Mouse (Mus musculus) forebrain, embryonic 11.5 days (tissue): ENCODE results near the gene Tcf3. TPM values are rescaled to one million over a fixed set of nuclear protein-coding genes. Genes with fewer than 3 reads are reported as not detected.

Experiments used
- ATAC-seq: fragments of 200-750 bp; cut with Nextera tagmentation; replicated peaks from 2 replicates; pipeline ENCODE4 v1.8.0; 2017; ENCODE audit warnings: moderate TSS enrichment; ENCODE audit not compliant: low FRiP score
- DNase-seq: peaks from one replicate; pipeline ENCODE4 v3.0.0-alpha.2; 2017; ENCODE audit warnings: low spot score
- H3K27ac ChIP-seq: fragments of 300-500 bp; sonication (generic); 2 replicates; pipeline ENCODE4 v1.5.1; 2014; ENCODE audit warnings: low read depth, low read length
- H3K27me3 ChIP-seq: fragments of 300-500 bp; sonication (generic); 2 replicates; pipeline ENCODE4 v1.6.1; 2014; ENCODE audit warnings: mild to moderate bottlenecking, low read length, mixed read lengths; ENCODE audit not compliant: control insufficient read depth, insufficient read depth
- H3K36me3 ChIP-seq: fragments of 300-500 bp; sonication (generic); 2 replicates; pipeline ENCODE4 v1.6.1; 2014; ENCODE audit warnings: mild to moderate bottlenecking, low read length, moderate library complexity, mixed read lengths; ENCODE audit not compliant: control insufficient read depth, insufficient read depth
- H3K4me1 ChIP-seq: fragments of 300-500 bp; sonication (generic); replicated peaks from 2 replicates; pipeline ENCODE4 v1.6.1; 2014; ENCODE audit warnings: low read length, mixed read lengths; ENCODE audit not compliant: control insufficient read depth, insufficient read depth
- H3K4me2 ChIP-seq: fragments of 300-500 bp; sonication (generic); 2 replicates; pipeline ENCODE4 v1.6.1; 2014; ENCODE audit warnings: low read depth, mild to moderate bottlenecking, low read length, moderate library complexity, mixed read lengths; ENCODE audit not compliant: severe bottlenecking
- H3K4me3 ChIP-seq: fragments of 300-500 bp; sonication (generic); 2 replicates; pipeline ENCODE4 v1.5.1; 2014; ENCODE audit warnings: low read depth, low read length
- H3K9ac ChIP-seq: fragments of 300-500 bp; sonication (generic); 2 replicates; pipeline ENCODE4 v1.6.1; 2014; ENCODE audit warnings: low read length
- H3K9me3 ChIP-seq: fragments of 300-500 bp; sonication (generic); 2 replicates; pipeline ENCODE4 v1.6.1; 2016; ENCODE audit warnings: low read length, mixed read lengths; ENCODE audit not compliant: control insufficient read depth
- WGBS: fragments of 180-500 bp; shearing (Covaris S2); extraction: QIAGEN DNeasy Blood & Tissue Kit; methylation state at CpG from one replicate; pipeline ENCODE4 v1.1.7; 2014; 5-methylcytosine and 5-hydroxymethylcytosine counted together
- polyA plus RNA-seq: library from polyadenylated mRNA; unstranded; fragments of >200 nt; fragmentation: Nextera tagmentation; extraction: Ambion mirVana; gene quantifications from 2 replicates; pipeline ENCODE4 v1.2.1, GENCODE M21; 2014

The Tcf3 gene
- polyA plus RNA-seq, 1 experiment from 2014 or later, result 237 TPM

DNA sequence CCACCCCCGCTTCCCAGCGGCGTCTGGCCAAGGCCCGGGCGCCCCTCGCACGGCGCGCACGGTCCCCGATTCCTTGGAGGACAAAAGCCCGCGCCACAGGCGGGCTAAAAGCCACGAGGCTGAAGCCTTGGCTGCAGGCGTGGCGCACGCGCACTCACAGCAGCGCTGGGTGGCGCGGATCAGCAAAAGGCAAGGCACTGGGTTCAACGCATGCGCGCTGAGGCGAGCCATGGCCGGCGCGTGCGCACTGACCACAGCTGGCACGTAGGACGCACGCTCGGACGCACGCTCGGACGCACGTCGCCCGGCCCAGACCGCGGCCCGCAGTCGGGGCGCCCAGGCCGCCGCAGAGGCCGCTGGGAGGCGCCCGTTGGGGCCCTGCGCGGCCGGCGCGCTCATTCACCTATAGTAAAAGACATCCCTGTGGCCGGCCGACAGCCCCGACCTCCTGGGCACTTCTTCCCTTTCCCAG is 34.7 kb downstream of the Tcf3 start:
- no peaks in the 10 kb centered on the region for H3K27me3 ChIP-seq
- DNase-seq (peak; percentile 100), ATAC-seq (peak; percentile 87)
- WGBS, result under 1% methylated on average over 59 of the region's 59 CpGs
- H3K9me3 ChIP-seq, result peaks cover 3% of the 10 kb centered on the region; the same call in 1 of the 2 replicates
- peak overlapping the region; percentile 64 for H3K4me2 ChIP-seq
- H3K27ac ChIP-seq, result peak overlapping the region; percentile 98
- peaks cover 18% of the 10 kb centered on the region for H3K36me3 ChIP-seq
- H3K4me1 ChIP-seq, result peaks cover 17% of the 10 kb centered on the region
- peak overlapping the region; percentile 79 for H3K4me3 ChIP-seq
- peak overlapping the region; percentile 97 for H3K9ac ChIP-seq

DNA sequence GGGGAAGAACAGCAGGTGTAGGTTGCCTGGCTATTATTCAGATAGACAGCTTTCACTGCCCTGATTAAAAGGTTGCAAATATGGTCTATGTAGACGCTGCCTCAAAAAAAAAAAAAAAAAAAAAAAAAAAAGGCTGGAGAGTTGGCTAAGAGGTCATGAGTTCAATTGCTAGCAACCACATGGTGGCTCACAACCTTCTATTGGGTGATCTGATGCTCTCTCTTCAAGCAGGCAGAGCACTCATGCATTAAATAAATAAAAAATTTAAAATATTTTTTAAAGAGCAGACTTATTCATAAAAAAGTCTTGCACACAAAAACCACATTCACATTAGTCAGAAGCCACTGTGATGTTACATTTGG is 35.3 kb downstream of the Tcf3 start:
- H3K4me3 ChIP-seq, result peak overlapping the region; percentile 79
- ATAC-seq, result no peak
- peak overlapping the region; percentile 98 for H3K27ac ChIP-seq
- 0% methylated on average over 1 of the region's 1 CpGs for WGBS
- peaks cover 17% of the 10 kb centered on the region for H3K36me3 ChIP-seq
- peak overlapping the region; percentile 64 for H3K4me2 ChIP-seq
- H3K9me3 ChIP-seq, result no peaks in the 10 kb centered on the region
- peak overlapping the region; percentile 97 for H3K9ac ChIP-seq
- no peaks in the 10 kb centered on the region for H3K27me3 ChIP-seq
- peaks cover 17% of the 10 kb centered on the region for H3K4me1 ChIP-seq
- DNase-seq, result no peak

DNA sequence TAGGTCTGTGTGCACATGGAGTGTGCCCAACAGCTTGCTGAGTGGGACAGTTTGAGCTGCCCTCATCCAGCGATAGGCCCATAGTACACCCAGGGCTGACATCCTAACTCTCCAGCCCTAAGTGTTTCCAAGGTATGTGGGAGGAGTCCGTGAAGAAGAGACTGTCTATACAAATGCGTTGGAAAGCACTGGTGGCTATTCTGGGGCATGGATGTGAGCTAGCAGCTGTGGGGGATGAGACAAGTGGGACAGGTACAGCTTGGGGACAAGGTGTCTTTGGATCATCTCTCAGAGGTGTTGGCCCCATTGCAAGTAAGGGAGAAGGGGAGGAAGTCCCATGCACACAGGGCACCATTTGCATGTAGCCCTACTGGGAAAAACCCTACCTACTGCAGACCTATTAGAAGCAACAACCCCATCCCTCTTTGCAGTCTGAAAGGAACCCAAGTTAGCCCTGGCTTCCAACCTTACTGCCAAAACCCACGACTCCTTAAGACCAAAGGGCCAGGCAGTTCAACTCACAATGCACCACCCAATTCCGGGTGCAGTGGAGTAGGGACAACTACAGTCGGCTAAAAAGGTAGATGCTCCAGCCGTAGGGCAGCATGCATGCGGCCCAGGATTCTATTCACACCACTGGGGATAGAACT is 35.8 kb downstream of the Tcf3 start:
- H3K36me3 ChIP-seq, result peaks cover 18% of the 10 kb centered on the region
- H3K9me3 ChIP-seq, result no peaks in the 10 kb centered on the region
- ATAC-seq (no peak), DNase-seq (no peak)
- peak overlapping the region; percentile 64 for H3K4me2 ChIP-seq
- WGBS, result 53% methylated on average over 8 of the region's 8 CpGs
- peaks cover 17% of the 10 kb centered on the region for H3K4me1 ChIP-seq
- H3K4me3 ChIP-seq, result peak overlapping the region; percentile 79
- H3K27ac ChIP-seq, result peak overlapping the region; percentile 98; the same call in 1 of the 2 replicates
- H3K9ac ChIP-seq, result peak overlapping the region; percentile 97
- no peaks in the 10 kb centered on the region for H3K27me3 ChIP-seq

DNA sequence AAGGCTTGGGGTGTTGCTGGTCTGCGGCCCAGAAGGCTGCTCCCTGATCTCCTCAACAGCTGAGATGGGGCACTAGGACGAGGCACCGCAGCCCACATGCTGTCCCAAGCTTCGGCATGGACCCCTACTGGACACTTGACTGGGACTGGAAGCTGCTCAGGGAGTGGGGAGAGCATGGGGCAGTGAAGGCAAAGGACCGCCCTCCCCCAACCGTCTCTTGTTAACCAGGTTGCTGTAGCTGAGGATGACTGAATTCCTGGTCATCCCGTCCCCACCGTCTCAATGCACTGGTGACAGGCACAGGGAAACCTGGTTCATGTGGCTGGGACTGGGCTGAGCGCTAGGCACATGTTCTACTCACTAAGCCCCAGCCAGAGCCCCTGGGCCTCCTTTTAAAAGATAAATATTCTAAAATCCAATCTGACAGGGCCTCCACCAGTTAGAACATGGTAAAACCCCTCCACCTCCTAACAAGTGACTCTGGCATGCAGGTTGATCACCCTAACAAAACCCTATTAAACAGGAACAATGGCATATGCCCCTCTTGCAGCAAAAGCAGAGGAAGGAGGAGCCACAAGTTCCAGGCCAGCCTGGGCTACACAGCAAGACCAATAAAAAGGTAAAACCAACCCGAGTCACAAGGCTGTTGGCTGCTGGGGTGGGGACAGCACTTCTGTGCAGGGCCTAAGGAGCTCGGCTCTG is 36.5 kb downstream of the Tcf3 start:
- peak overlapping the region; percentile 97 for H3K9ac ChIP-seq
- H3K27ac ChIP-seq, result peak overlapping the region; percentile 98; the same call in 1 of the 2 replicates
- H3K4me2 ChIP-seq, result peak overlapping the region; percentile 64; the same call in 1 of the 2 replicates
- ATAC-seq, result no peak
- 91% methylated on average over 11 of the region's 11 CpGs for WGBS
- no peaks in the 10 kb centered on the region for H3K27me3 ChIP-seq
- H3K36me3 ChIP-seq, result peaks cover 25% of the 10 kb centered on the region
- peak overlapping the region; percentile 79 for H3K4me3 ChIP-seq
- peaks cover 17% of the 10 kb centered on the region for H3K4me1 ChIP-seq
- H3K9me3 ChIP-seq, result no peaks in the 10 kb centered on the region
- DNase-seq, result no peak

DNA sequence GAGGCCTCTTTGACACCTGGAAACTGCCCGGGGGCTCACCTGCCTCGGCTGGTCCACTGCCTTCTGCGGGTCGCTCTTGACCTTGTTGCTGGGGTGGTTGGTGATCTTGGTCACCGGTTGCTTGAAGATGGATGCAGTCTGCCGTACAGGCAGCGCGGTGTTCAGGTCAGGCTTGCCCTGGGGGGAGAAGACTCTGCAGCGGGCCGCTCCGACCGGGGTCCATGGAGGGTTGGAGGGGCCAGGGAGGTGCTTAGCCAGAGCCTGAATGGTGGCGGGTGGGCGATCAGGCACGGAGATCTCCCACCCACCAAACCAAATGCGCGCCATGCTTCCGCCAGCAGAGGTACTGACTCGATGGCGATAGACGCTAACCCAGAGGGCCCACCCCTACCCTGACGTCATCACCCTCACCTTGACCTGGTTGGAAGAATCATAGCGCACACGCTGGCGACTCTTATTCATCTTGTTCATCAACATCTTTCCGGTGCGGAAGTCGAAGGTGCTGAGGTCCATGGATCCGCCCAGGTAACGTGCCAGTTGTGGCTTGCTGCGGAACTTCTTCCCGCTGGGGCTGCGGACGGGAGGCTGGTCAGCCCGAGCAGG is 38.3 kb downstream of the Tcf3 start:
- no peaks in the 10 kb centered on the region for H3K27me3 ChIP-seq
- no peaks in the 10 kb centered on the region for H3K9me3 ChIP-seq
- H3K4me2 ChIP-seq, result no peak overlapping the region
- H3K36me3 ChIP-seq, result peaks cover 31% of the 10 kb centered on the region
- no peak for ATAC-seq
- H3K27ac ChIP-seq, result no peak overlapping the region
- H3K4me3 ChIP-seq, result no peak overlapping the region
- H3K9ac ChIP-seq, result no peak overlapping the region
- no peak for DNase-seq
- H3K4me1 ChIP-seq, result peaks cover 11% of the 10 kb centered on the region
- WGBS, result 97% methylated on average over 35 of the region's 35 CpGs

DNA sequence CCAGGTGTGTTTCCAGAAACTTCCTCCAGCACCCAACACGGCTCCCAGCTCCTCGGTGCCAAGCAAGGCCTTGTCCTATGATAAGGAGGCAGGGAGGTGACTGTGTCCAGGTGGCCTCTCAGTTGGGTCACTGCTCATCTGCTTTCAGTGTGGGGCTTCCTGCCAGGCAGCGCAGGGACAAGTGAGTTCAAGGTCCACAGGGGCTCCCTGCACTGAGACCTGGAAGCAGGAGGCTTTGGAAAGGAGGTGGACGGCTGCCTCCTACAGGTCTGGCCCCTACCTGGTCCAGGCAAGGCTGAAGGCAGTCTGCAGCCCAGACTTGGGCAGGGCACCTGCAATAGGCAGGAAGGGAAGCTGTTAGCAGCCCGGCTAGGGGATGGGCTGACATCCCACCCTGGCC is 40.8 kb downstream of the Tcf3 start:
- 87% methylated on average over 5 of the region's 5 CpGs for WGBS
- Histone ChIP-seq H3K27ac (no peak overlapping the region), H3K9me3 (no peaks in the 10 kb centered on the region), H3K4me1 (peaks cover 16% of the 10 kb centered on the region), H3K27me3 (no peaks in the 10 kb centered on the region), H3K4me2 (no peak overlapping the region), H3K9ac (no peak overlapping the region), H3K36me3 (peaks cover 31% of the 10 kb centered on the region), H3K4me3 (no peak overlapping the region)
- ATAC-seq (no peak), DNase-seq (no peak)

DNA sequence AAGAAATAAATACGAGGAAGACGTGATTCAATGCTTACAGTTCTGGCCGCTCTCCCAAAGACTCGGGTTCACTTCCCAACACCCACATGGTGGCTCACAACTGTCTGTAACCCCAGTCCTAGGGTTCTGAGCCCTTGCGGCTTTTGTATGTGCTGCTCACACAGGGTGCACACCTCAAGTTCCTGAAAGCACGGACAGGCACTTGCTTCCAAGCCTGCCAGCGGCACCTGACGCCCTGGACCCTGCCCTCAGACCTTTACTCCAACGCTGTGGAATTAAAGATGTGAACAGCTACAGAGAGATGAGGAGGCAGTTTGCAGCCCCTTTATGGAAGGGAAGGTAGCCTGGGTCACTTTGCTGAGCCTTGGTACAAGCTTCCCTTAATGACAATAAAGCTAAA is 42.8 kb downstream of the Tcf3 start:
- H3K27ac ChIP-seq, result no peak overlapping the region
- DNase-seq (no peak), ATAC-seq (no peak)
- no peak overlapping the region for H3K4me3 ChIP-seq
- H3K9ac ChIP-seq, result no peak overlapping the region
- 90% methylated on average over 9 of the region's 9 CpGs for WGBS
- H3K4me1 ChIP-seq, result peaks cover 9% of the 10 kb centered on the region; the same call in 1 of the 2 replicates
- H3K27me3 ChIP-seq, result no peaks in the 10 kb centered on the region
- peaks cover 31% of the 10 kb centered on the region for H3K36me3 ChIP-seq
- no peak overlapping the region for H3K4me2 ChIP-seq
- H3K9me3 ChIP-seq, result no peaks in the 10 kb centered on the region

DNA sequence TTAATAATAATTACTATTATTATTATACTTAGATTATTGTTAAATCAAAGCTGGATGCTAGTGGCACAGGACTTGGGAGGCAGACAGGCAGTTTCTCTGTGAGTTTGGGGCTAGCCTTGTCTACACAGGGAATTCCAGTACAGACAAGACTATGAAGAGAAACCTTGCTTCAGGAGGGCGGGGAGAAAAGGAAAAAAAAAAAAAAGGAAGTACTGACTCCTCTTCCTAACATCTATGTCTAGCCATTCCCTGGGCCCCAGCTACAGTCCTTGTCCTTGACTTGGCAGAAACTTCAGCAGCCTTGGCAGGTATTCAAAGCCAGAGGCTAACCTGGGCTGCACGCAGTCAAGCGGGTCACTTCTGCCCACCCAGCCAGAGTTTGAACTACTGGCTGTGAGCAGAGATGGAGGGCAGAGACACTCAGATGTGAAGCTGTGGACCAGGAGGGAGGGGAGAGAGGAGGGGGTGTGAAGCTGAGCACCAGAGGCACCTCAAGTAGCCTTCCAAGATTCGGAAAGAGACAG is 44.2 kb downstream of the Tcf3 start:
- 87% methylated on average over 4 of the region's 4 CpGs for WGBS
- Histone ChIP-seq H3K4me3 (no peak overlapping the region), H3K36me3 (peaks cover 25% of the 10 kb centered on the region)

More for the DNA sequence above, 44.2 kb downstream of the Tcf3 start:
- no peaks in the 10 kb centered on the region for H3K27me3 ChIP-seq
- DNase-seq, result no peak
- H3K4me2 ChIP-seq, result no peak overlapping the region
- ATAC-seq, result no peak
- no peak overlapping the region for H3K27ac ChIP-seq
- H3K9ac ChIP-seq, result no peak overlapping the region
- peaks cover 21% of the 10 kb centered on the region for H3K4me1 ChIP-seq
- H3K9me3 ChIP-seq, result no peaks in the 10 kb centered on the region
